Mouse (Mus musculus): Measurements from ENCODE around the gene Syde2. TPM values are rescaled to one million over a fixed set of nuclear protein-coding genes. Genes with fewer than 3 reads are reported as not detected.

Syde2 gene
- polyA plus RNA-seq, 1 experiment from 2014 or later, result 0.68 TPM

DNA sequence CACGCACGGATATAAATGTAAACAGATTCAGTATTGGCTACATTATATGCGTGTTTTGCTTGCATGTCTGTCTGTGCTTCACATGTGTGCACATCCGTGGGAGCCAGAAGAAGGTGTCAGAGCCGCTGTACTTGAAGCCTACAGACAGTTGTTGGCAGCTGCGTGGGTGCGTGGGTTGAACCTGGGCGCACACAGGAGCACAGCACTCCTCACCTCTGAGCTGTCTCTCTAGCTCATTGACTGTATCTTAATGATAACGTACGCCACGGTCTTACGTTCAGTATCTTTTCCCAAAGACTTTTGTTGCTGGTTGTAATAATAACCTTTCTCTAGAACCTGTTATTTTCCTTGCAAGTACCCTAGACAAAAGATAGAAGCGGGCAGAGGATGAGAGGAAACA lies 29.3 kb downstream of the Syde2 start:
- no peak overlapping the region for H3K27ac ChIP-seq (ENCODE audit: low read length)
- no peaks in the 10 kb centered on the region for H3K9me3 ChIP-seq (replicated peaks; ENCODE audit: control insufficient read depth, low read length, poor library complexity, severe bottlenecking)
- 85% methylated on average over 13 of the region's 13 CpGs for WGBS
- H3K4me3 ChIP-seq (ENCODE audit: low read depth, low read length), result no peak overlapping the region
- H3K4me1 ChIP-seq (ENCODE audit: control insufficient read depth, insufficient read depth, low read length), result no peaks in the 10 kb centered on the region
- H3K36me3 ChIP-seq (ENCODE audit: control insufficient read depth, insufficient read depth, low read length), result no peaks in the 10 kb centered on the region
- no peak overlapping the region for H3K9ac ChIP-seq (ENCODE audit: low read depth, low read length)
- H3K27me3 ChIP-seq (ENCODE audit: control insufficient read depth, insufficient read depth, low read depth, low read length), result no peaks in the 10 kb centered on the region
- ATAC-seq, result no peak
- no peak overlapping the region for H3K4me2 ChIP-seq (ENCODE audit: low read length)

GRCm38 (mm10) chr3:146017521-146017920 lies 29.9 kb downstream of the Syde2 start:
- H3K27me3 ChIP-seq (ENCODE audit: control insufficient read depth, insufficient read depth, low read depth, low read length), result no peaks in the 10 kb centered on the region
- no peak for ATAC-seq
- H3K9ac ChIP-seq (ENCODE audit: low read depth, low read length), result no peak overlapping the region
- no peaks in the 10 kb centered on the region for H3K4me1 ChIP-seq (ENCODE audit: control insufficient read depth, insufficient read depth, low read length)
- no peak overlapping the region for H3K4me2 ChIP-seq (ENCODE audit: low read length)
- 42% methylated on average over 9 of the region's 9 CpGs for WGBS
- no peaks in the 10 kb centered on the region for H3K36me3 ChIP-seq (ENCODE audit: control insufficient read depth, insufficient read depth, low read length)
- H3K27ac ChIP-seq (ENCODE audit: low read length), result no peak overlapping the region
- no peak overlapping the region for H3K4me3 ChIP-seq (ENCODE audit: low read depth, low read length)
- no peaks in the 10 kb centered on the region for H3K9me3 ChIP-seq (replicated peaks; ENCODE audit: control insufficient read depth, low read length, poor library complexity, severe bottlenecking)

DNA sequence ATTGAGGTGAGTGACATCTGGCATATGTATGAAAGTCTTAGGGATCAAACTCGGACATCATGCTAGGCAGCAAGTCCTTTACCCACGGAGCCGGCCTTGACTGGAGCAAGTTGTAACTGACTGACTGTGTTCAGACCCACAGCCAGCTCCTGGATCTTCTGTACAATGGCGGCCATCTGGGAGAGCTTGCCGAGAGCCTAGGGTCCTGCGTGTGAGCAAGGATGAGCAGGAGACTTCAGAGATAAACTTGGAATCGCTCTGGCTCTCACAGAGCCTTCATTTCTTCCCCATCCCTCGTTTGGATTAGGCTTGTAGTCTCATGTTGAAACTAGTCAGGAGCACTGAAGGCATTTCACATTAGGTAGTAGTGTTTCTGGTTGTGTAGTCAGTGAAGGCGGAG lies 34.6 kb downstream of the Syde2 start:
- H3K27ac ChIP-seq (ENCODE audit: low read length), result no peak overlapping the region
- no peaks in the 10 kb centered on the region for H3K27me3 ChIP-seq (ENCODE audit: control insufficient read depth, insufficient read depth, low read depth, low read length)
- H3K4me1 ChIP-seq (ENCODE audit: control insufficient read depth, insufficient read depth, low read length), result no peaks in the 10 kb centered on the region
- no peak overlapping the region for H3K4me3 ChIP-seq (ENCODE audit: low read depth, low read length)
- H3K9me3 ChIP-seq (replicated peaks; ENCODE audit: control insufficient read depth, low read length, poor library complexity, severe bottlenecking), result no peaks in the 10 kb centered on the region
- H3K9ac ChIP-seq (ENCODE audit: low read depth, low read length), result no peak overlapping the region
- no peaks in the 10 kb centered on the region for H3K36me3 ChIP-seq (ENCODE audit: control insufficient read depth, insufficient read depth, low read length)
- no peak overlapping the region for H3K4me2 ChIP-seq (ENCODE audit: low read length)
- no peak for ATAC-seq
- WGBS, result 93% methylated on average over 9 of the region's 9 CpGs

DNA sequence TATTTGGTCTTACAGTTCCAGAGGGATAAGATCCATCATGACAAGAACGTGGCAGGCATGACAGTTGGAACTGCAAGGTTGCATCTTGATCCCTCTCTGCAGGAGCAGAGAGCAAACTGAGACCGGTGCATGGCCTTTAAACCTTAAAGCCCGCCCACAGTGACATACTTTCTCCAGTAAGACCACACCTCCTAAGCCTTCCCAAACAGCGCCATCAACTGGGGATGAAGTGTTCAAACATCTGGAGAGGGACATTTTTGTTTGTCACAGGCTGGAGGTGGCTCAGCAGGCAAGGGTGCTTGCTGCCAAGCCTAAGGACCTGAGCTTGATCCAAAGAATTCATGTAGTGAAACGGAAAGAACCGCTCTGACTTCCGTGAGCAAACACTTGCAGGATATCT lies 37.1 kb downstream of the Syde2 start:
- H3K9me3 ChIP-seq (replicated peaks; ENCODE audit: control insufficient read depth, low read length, poor library complexity, severe bottlenecking), result no peaks in the 10 kb centered on the region

DNA sequence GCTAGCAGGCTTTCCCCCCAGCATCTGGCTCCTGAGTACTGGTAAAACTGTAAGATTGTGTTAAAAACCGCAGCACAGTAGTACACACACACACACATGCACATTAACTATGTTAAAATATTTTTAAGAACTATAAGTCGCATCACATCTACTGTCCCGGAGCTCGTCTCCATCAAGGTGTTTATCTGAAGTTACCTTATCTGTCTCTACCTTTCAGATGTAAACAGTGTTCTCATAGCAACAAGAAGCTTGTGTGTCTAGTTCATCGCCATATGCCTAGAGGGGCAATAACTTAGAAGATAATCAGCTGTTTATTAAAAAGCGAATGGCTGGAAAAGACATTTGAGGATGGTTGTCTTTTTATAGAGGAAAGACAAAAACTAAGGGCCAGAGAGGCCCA lies 37.8 kb downstream of the Syde2 start:
- Histone ChIP-seq H3K27ac (ENCODE audit: low read length) (no peak overlapping the region), H3K9me3 (replicated peaks; ENCODE audit: control insufficient read depth, low read length, poor library complexity, severe bottlenecking) (no peaks in the 10 kb centered on the region), H3K27me3 (ENCODE audit: control insufficient read depth, insufficient read depth, low read depth, low read length) (no peaks in the 10 kb centered on the region), H3K9ac (ENCODE audit: low read depth, low read length) (no peak overlapping the region), H3K4me2 (ENCODE audit: low read length) (no peak overlapping the region), H3K36me3 (ENCODE audit: control insufficient read depth, insufficient read depth, low read length) (no peaks in the 10 kb centered on the region), H3K4me3 (ENCODE audit: low read depth, low read length) (no peak overlapping the region), H3K4me1 (ENCODE audit: control insufficient read depth, insufficient read depth, low read length) (peaks cover 4% of the 10 kb centered on the region; the same call in 1 of the 2 replicates)
- 93% methylated on average over 6 of the region's 6 CpGs for WGBS
- no peak for ATAC-seq

More for the DNA sequence above, 37.1 kb downstream of the Syde2 start:
- Histone ChIP-seq H3K4me1 (ENCODE audit: control insufficient read depth, insufficient read depth, low read length) (no peaks in the 10 kb centered on the region), H3K4me2 (ENCODE audit: low read length) (no peak overlapping the region), H3K27me3 (ENCODE audit: control insufficient read depth, insufficient read depth, low read depth, low read length) (no peaks in the 10 kb centered on the region), H3K27ac (ENCODE audit: low read length) (no peak overlapping the region), H3K4me3 (ENCODE audit: low read depth, low read length) (no peak overlapping the region), H3K9ac (ENCODE audit: low read depth, low read length) (no peak overlapping the region), H3K36me3 (ENCODE audit: control insufficient read depth, insufficient read depth, low read length) (no peaks in the 10 kb centered on the region)
- ATAC-seq, result no peak
- WGBS, result 89% methylated on average over 7 of the region's 7 CpGs

DNA sequence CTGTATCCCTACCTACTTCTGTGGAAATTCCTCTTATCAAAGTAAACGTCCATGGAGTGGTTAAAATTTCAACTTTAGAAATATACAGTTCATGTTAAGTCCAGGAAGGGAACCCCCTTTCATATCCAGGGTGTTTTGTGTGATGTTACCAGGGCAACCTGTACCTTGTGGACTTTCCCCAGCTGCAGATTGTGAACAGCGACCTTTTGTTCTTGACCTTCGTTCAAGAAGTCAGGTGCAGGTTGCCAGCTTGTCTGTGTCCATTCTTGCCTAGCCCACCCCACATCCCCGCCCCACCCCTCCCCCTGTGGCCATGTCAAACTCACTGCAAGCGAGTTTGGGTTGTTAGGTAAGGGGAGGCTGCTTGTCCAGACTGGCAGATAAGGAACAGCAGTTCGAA lies 39.4 kb downstream of the Syde2 start:
- H3K27me3 ChIP-seq (ENCODE audit: control insufficient read depth, insufficient read depth, low read depth, low read length), result no peaks in the 10 kb centered on the region
- no peak overlapping the region for H3K4me2 ChIP-seq (ENCODE audit: low read length)
- ATAC-seq, result no peak
- H3K4me3 ChIP-seq (ENCODE audit: low read depth, low read length), result no peak overlapping the region
- no peaks in the 10 kb centered on the region for H3K9me3 ChIP-seq (replicated peaks; ENCODE audit: control insufficient read depth, low read length, poor library complexity, severe bottlenecking)
- no peaks in the 10 kb centered on the region for H3K36me3 ChIP-seq (ENCODE audit: control insufficient read depth, insufficient read depth, low read length)
- H3K9ac ChIP-seq (ENCODE audit: low read depth, low read length), result no peak overlapping the region
- peaks cover 6% of the 10 kb centered on the region; the same call in 1 of the 2 replicates for H3K4me1 ChIP-seq (ENCODE audit: control insufficient read depth, insufficient read depth, low read length)
- H3K27ac ChIP-seq (ENCODE audit: low read length), result no peak overlapping the region
- WGBS, result 52% methylated on average over 6 of the region's 6 CpGs

GRCm38 (mm10) chr3:146028406-146028805 lies 40.7 kb downstream of the Syde2 start:
- 89% methylated on average over 2 of the region's 2 CpGs for WGBS
- ATAC-seq, result no peak
- H3K36me3 ChIP-seq (ENCODE audit: control insufficient read depth, insufficient read depth, low read length), result no peaks in the 10 kb centered on the region
- H3K27ac ChIP-seq (ENCODE audit: low read length), result no peak overlapping the region
- no peak overlapping the region for H3K4me3 ChIP-seq (ENCODE audit: low read depth, low read length)
- H3K9me3 ChIP-seq (replicated peaks; ENCODE audit: control insufficient read depth, low read length, poor library complexity, severe bottlenecking), result no peaks in the 10 kb centered on the region
- H3K9ac ChIP-seq (ENCODE audit: low read depth, low read length), result no peak overlapping the region
- no peaks in the 10 kb centered on the region for H3K27me3 ChIP-seq (ENCODE audit: control insufficient read depth, insufficient read depth, low read depth, low read length)
- peaks cover 6% of the 10 kb centered on the region; the same call in 1 of the 2 replicates for H3K4me1 ChIP-seq (ENCODE audit: control insufficient read depth, insufficient read depth, low read length)
- H3K4me2 ChIP-seq (ENCODE audit: low read length), result no peak overlapping the region

- no peak overlapping the region for H3K4me3 ChIP-seq (ENCODE audit: low read depth, low read length)
- H3K27me3 ChIP-seq (ENCODE audit: control insufficient read depth, insufficient read depth, low read depth, low read length), result no peaks in the 10 kb centered on the region
- H3K9ac ChIP-seq (ENCODE audit: low read depth, low read length), result no peak overlapping the region
- no peaks in the 10 kb centered on the region for H3K9me3 ChIP-seq (replicated peaks; ENCODE audit: control insufficient read depth, low read length, poor library complexity, severe bottlenecking)
- H3K4me2 ChIP-seq (ENCODE audit: low read length), result no peak overlapping the region
- H3K4me1 ChIP-seq (ENCODE audit: control insufficient read depth, insufficient read depth, low read length), result peaks cover 6% of the 10 kb centered on the region; the same call in 1 of the 2 replicates
- WGBS, result 91% methylated on average over 3 of the region's 3 CpGs
- ATAC-seq, result no peak
- H3K27ac ChIP-seq (ENCODE audit: low read length), result no peak overlapping the region
- H3K36me3 ChIP-seq (ENCODE audit: control insufficient read depth, insufficient read depth, low read length), result no peaks in the 10 kb centered on the region
Measured at GRCm38 (mm10) chr3:146029234-146029633, 41.6 kb downstream of the Syde2 start.

DNA sequence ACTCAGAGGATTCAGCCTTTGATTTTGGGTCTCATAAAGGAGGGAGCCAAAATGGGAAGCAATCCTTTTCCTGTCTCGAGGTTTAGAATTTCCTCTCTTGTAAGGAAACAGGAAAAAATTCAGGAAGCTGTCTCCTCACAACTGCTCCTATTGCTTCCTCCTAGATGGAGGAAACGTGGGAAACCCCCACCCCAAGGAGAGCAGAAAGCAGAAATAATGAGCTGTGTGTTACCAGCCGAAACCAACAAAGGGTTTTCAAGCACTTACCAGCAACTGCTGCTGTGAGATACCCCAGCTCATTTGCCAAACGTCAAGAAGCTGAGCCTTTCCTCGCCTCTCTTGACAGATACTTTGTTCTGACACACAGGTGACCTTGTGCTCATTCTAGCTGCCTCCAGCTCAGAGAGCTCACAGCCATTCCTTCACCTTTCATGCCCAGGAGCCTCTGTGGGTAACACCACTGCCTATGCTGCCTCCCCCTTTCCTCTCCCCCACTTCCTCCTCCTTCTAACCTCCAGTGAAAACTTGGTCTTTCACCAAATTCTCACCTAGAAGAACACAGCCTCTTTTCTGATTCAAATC lies 42.7 kb downstream of the Syde2 start:
- Histone ChIP-seq H3K9ac (ENCODE audit: low read depth, low read length) (0 out of 2 replicates have a peak overlapping the region, but pooled peaks have one; percentile 0), H3K9me3 (replicated peaks; ENCODE audit: control insufficient read depth, low read length, poor library complexity, severe bottlenecking) (no peaks in the 10 kb centered on the region), H3K36me3 (ENCODE audit: control insufficient read depth, insufficient read depth, low read length) (no peaks in the 10 kb centered on the region), H3K27ac (ENCODE audit: low read length) (peak overlapping the region; percentile 42; the same call in 1 of the 2 replicates), H3K4me2 (ENCODE audit: low read length) (no peak overlapping the region), H3K4me1 (ENCODE audit: control insufficient read depth, insufficient read depth, low read length) (peaks cover 6% of the 10 kb centered on the region; the same call in 1 of the 2 replicates), H3K27me3 (ENCODE audit: control insufficient read depth, insufficient read depth, low read depth, low read length) (no peaks in the 10 kb centered on the region), H3K4me3 (ENCODE audit: low read depth, low read length) (no peak overlapping the region)
- 23% methylated on average over 5 of the region's 5 CpGs for WGBS
- ATAC-seq, result peak; percentile 56; the same call in 1 of the 2 replicates
